Mouse (Mus musculus): ENCODE data around the gene Tnrc18. TPM values are rescaled to one million over a fixed set of nuclear protein-coding genes. Genes with fewer than 3 reads are reported as not detected.
A peak's percentile ranks its signal among the peaks of the same experiment; 100 is the strongest.

The Tnrc18 gene
- polyA plus RNA-seq, 1 experiment from 2014 or later = 3.4 TPM

- ATAC-seq (ENCODE audit: insufficient read depth) = no peak
- Histone ChIP-seq H3K9me3 (replicated peaks) (no peaks in the 10 kb centered on the region), H3K27ac (replicated peaks) (peak overlapping the region; percentile 91), H3K36me3 (replicated peaks) (no peaks in the 10 kb centered on the region), H3K4me3 (replicated peaks) (peak overlapping the region; percentile 63), H3K9ac (peak overlapping the region; percentile 49), H3K4me2 (peak overlapping the region; percentile 68), H3K27me3 (peaks cover 100% of the 10 kb centered on the region), H3K4me1 (replicated peaks) (peaks cover 59% of the 10 kb centered on the region)
- WGBS (ENCODE audit: insufficient replicate concordance) = under 1% methylated on average over 62 of the region's 62 CpGs
Observed at GRCm38 (mm10) chr5:142814711-142815420, 2.6 kb downstream of the Tnrc18 start.

GRCm38 (mm10) chr5:142814161-142814651 is 3.3 kb downstream of the Tnrc18 start:
- no peaks in the 10 kb centered on the region for H3K36me3 ChIP-seq (replicated peaks)
- WGBS (ENCODE audit: insufficient replicate concordance) = under 1% methylated on average over 22 of the region's 22 CpGs
- peak overlapping the region; percentile 49 for H3K9ac ChIP-seq
- no peak for ATAC-seq (ENCODE audit: insufficient read depth)
- no peak overlapping the region for H3K27ac ChIP-seq (replicated peaks)
- H3K4me1 ChIP-seq (replicated peaks) = peaks cover 59% of the 10 kb centered on the region
- H3K4me2 ChIP-seq = peak overlapping the region; percentile 68
- peak overlapping the region; percentile 63 for H3K4me3 ChIP-seq (replicated peaks)
- no peaks in the 10 kb centered on the region for H3K9me3 ChIP-seq (replicated peaks)
- peaks cover 100% of the 10 kb centered on the region for H3K27me3 ChIP-seq

GRCm38 (mm10) chr5:142813722-142814111 is 3.7 kb downstream of the Tnrc18 start:
- no peak for ATAC-seq (ENCODE audit: insufficient read depth)
- peak overlapping the region; percentile 63 for H3K4me3 ChIP-seq (replicated peaks)
- H3K9me3 ChIP-seq (replicated peaks) = no peaks in the 10 kb centered on the region
- H3K9ac ChIP-seq = peak overlapping the region; percentile 49
- H3K4me1 ChIP-seq (replicated peaks) = peaks cover 62% of the 10 kb centered on the region
- H3K27ac ChIP-seq (replicated peaks) = no peak overlapping the region
- peak overlapping the region; percentile 68 for H3K4me2 ChIP-seq
- 6% methylated on average over 23 of the region's 23 CpGs for WGBS (ENCODE audit: insufficient replicate concordance)
- peaks cover 98% of the 10 kb centered on the region for H3K27me3 ChIP-seq
- no peaks in the 10 kb centered on the region for H3K36me3 ChIP-seq (replicated peaks)

GRCm38 (mm10) chr5:142812976-142813721 is 4.3 kb downstream of the Tnrc18 start:
- no peak for ATAC-seq (ENCODE audit: insufficient read depth)
- H3K4me1 ChIP-seq (replicated peaks) = peaks cover 60% of the 10 kb centered on the region
- no peaks in the 10 kb centered on the region for H3K9me3 ChIP-seq (replicated peaks)
- H3K27me3 ChIP-seq = peaks cover 92% of the 10 kb centered on the region
- WGBS (ENCODE audit: insufficient replicate concordance) = 34% methylated on average over 18 of the region's 18 CpGs
- H3K36me3 ChIP-seq (replicated peaks) = no peaks in the 10 kb centered on the region
- peak overlapping the region; percentile 63 for H3K4me3 ChIP-seq (replicated peaks)
- peak overlapping the region; percentile 68 for H3K4me2 ChIP-seq
- H3K27ac ChIP-seq (replicated peaks) = no peak overlapping the region
- H3K9ac ChIP-seq = peak overlapping the region; percentile 49; the same call in 1 of the 2 replicates

- Histone ChIP-seq H3K4me3 (replicated peaks) (0 out of 2 replicates have a peak overlapping the region, but pooled peaks have one; percentile 63), H3K36me3 (replicated peaks) (no peaks in the 10 kb centered on the region), H3K4me2 (peak overlapping the region; percentile 68), H3K27ac (replicated peaks) (no peak overlapping the region), H3K9ac (no peak overlapping the region), H3K27me3 (peaks cover 87% of the 10 kb centered on the region), H3K9me3 (replicated peaks) (no peaks in the 10 kb centered on the region), H3K4me1 (replicated peaks) (peaks cover 55% of the 10 kb centered on the region)
- 45% methylated on average over 8 of the region's 8 CpGs for WGBS (ENCODE audit: insufficient replicate concordance)
- no peak for ATAC-seq (ENCODE audit: insufficient read depth)
Observed at GRCm38 (mm10) chr5:142812621-142812975, 4.9 kb downstream of the Tnrc18 start.

- ATAC-seq (ENCODE audit: insufficient read depth) = no peak
Observed at GRCm38 (mm10) chr5:142811870-142812443, 5.5 kb downstream of the Tnrc18 start.

GRCm38 (mm10) chr5:142810710-142811599 is 6.5 kb downstream of the Tnrc18 start:
- no peak overlapping the region for H3K4me2 ChIP-seq
- ATAC-seq (ENCODE audit: insufficient read depth) = no peak
- peaks cover 70% of the 10 kb centered on the region for H3K27me3 ChIP-seq

More at GRCm38 (mm10) chr5:142811870-142812443, 5.5 kb downstream of the Tnrc18 start:
- no peaks in the 10 kb centered on the region for H3K36me3 ChIP-seq (replicated peaks)
- H3K27me3 ChIP-seq = peaks cover 80% of the 10 kb centered on the region
- 58% methylated on average over 8 of the region's 8 CpGs for WGBS (ENCODE audit: insufficient replicate concordance)
- H3K9ac ChIP-seq = no peak overlapping the region
- H3K4me2 ChIP-seq = no peak overlapping the region
- H3K9me3 ChIP-seq (replicated peaks) = no peaks in the 10 kb centered on the region
- H3K4me3 ChIP-seq (replicated peaks) = no peak overlapping the region
- no peak overlapping the region for H3K27ac ChIP-seq (replicated peaks)
- H3K4me1 ChIP-seq (replicated peaks) = peaks cover 49% of the 10 kb centered on the region

GRCm38 (mm10) chr5:142807661-142808060 is 9.8 kb downstream of the Tnrc18 start:
- no peak for ATAC-seq (ENCODE audit: insufficient read depth)
- no peak overlapping the region for H3K27ac ChIP-seq (replicated peaks)
- peaks cover 39% of the 10 kb centered on the region for H3K4me1 ChIP-seq (replicated peaks)
- no peak overlapping the region for H3K4me2 ChIP-seq
- H3K9me3 ChIP-seq (replicated peaks) = no peaks in the 10 kb centered on the region
- H3K9ac ChIP-seq = no peak overlapping the region
- no peaks in the 10 kb centered on the region for H3K36me3 ChIP-seq (replicated peaks)
- no peak overlapping the region for H3K4me3 ChIP-seq (replicated peaks)
- 84% methylated on average over 7 of the region's 7 CpGs for WGBS (ENCODE audit: insufficient replicate concordance)
- H3K27me3 ChIP-seq = peaks cover 37% of the 10 kb centered on the region

More at GRCm38 (mm10) chr5:142810710-142811599, 6.5 kb downstream of the Tnrc18 start:
- WGBS (ENCODE audit: insufficient replicate concordance) = 57% methylated on average over 20 of the region's 20 CpGs
- Histone ChIP-seq H3K27ac (replicated peaks) (no peak overlapping the region), H3K9me3 (replicated peaks) (no peaks in the 10 kb centered on the region), H3K9ac (no peak overlapping the region), H3K36me3 (replicated peaks) (no peaks in the 10 kb centered on the region), H3K4me1 (replicated peaks) (peaks cover 40% of the 10 kb centered on the region), H3K4me3 (replicated peaks) (no peak overlapping the region)

- no peak for ATAC-seq (ENCODE audit: insufficient read depth)
- H3K9me3 ChIP-seq (replicated peaks) = no peaks in the 10 kb centered on the region
- no peak overlapping the region for H3K9ac ChIP-seq
- no peaks in the 10 kb centered on the region for H3K27me3 ChIP-seq
- H3K27ac ChIP-seq (replicated peaks) = 0 out of 2 replicates have a peak overlapping the region, but pooled peaks have one; percentile 31
- H3K4me3 ChIP-seq (replicated peaks) = no peak overlapping the region
- peaks cover 55% of the 10 kb centered on the region for H3K4me1 ChIP-seq (replicated peaks)
- 83% methylated on average over 1 of the region's 1 CpGs for WGBS (ENCODE audit: insufficient replicate concordance)
- no peak overlapping the region for H3K4me2 ChIP-seq
- no peaks in the 10 kb centered on the region for H3K36me3 ChIP-seq (replicated peaks)
Observed at GRCm38 (mm10) chr5:142803746-142804145, 13.7 kb downstream of the Tnrc18 start.

GRCm38 (mm10) chr5:142802884-142803283 is 14.6 kb downstream of the Tnrc18 start:
- Histone ChIP-seq H3K4me1 (replicated peaks) (peaks cover 58% of the 10 kb centered on the region), H3K9me3 (replicated peaks) (no peaks in the 10 kb centered on the region), H3K4me3 (replicated peaks) (0 out of 2 replicates have a peak overlapping the region, but pooled peaks have one; percentile 1), H3K9ac (no peak overlapping the region), H3K4me2 (peak overlapping the region; percentile 69), H3K36me3 (replicated peaks) (no peaks in the 10 kb centered on the region), H3K27me3 (no peaks in the 10 kb centered on the region), H3K27ac (replicated peaks) (peak overlapping the region; percentile 90)
- WGBS (ENCODE audit: insufficient replicate concordance) = 71% methylated on average over 4 of the region's 4 CpGs
- peak; percentile 63 for ATAC-seq (ENCODE audit: insufficient read depth)
